Mouse (Mus musculus) liver, embryonic 14.5 days (tissue): ENCODE measurements at regions not wholly inside any gene's neighbourhood (a gene's known extent, or its start where the extent isn't known, plus 50 kb on each side); places are given as distances from the start of the nearest gene placed in this dataset.

Experiments
- CTCF ChIP-seq: IDR thresholded peaks from 2 replicates; pipeline ENCODE4 v1.5.1; 2016; ENCODE audit warnings: antibody characterized with exemption, low read depth, control low read depth
- EP300 ChIP-seq: IDR thresholded peaks from 2 replicates; pipeline ENCODE4 v1.6.1; 2016; ENCODE audit warnings: antibody characterized with exemption, low read depth

GRCm38 (mm10) chrX:70949232-70949631 lies 100.8 kb upstream of the Mamld1 start:
- TF ChIP-seq EP300, result no peak
- no peak for TF ChIP-seq CTCF
